Mouse (Mus musculus) cerebellum, adult 11-12 months (tissue): ENCODE measurements at regions not wholly inside any gene's neighbourhood (a gene's known extent, or its start where the extent isn't known, plus 50 kb on each side); places are given as distances from the start of the nearest gene placed in this dataset.

ENCODE experiments used
- DNase-seq: peaks from one replicate; pipeline ENCODE4 v3.0.0; 2022

- no peak for DNase-seq
These were observed 234.1 kb downstream of the Zfp36l1 start for GRCm38 (mm10) chr12:79878766-79879092.

GRCm38 (mm10) chr12:79878163-79878562 is 234.7 kb downstream of the Zfp36l1 start:
- no peak for DNase-seq

- no peak for DNase-seq
These were observed 238.5 kb downstream of the Zfp36l1 start for GRCm38 (mm10) chr12:79874333-79874732.

- no peak for DNase-seq
These were observed 247.6 kb downstream of the Zfp36l1 start for GRCm38 (mm10) chr12:79865179-79865552.

- no peak for DNase-seq
These were observed 248.3 kb downstream of the Zfp36l1 start for GRCm38 (mm10) chr12:79864346-79865178.
